Mouse (Mus musculus): ENCODE measurements around the gene Rpl24. TPM values are rescaled to one million over a fixed set of nuclear protein-coding genes. Genes with fewer than 3 reads are reported as not detected.

Gene Rpl24
- polyA plus RNA-seq (2014; fragmentation: Illumina TruSeq; extraction: RNeasy Lipid Tissue Mini Kit (QIAGEN cat#74804); ENCODE audit: low replicate concordance) = 291 TPM

GRCm38 (mm10) chr16:55966212-55966871 lies at the start of gene Rpl24:
Gene Rpl24 (plus strand): TSS chr16:55966275.

GRCm38 (mm10) chr16:55934453-55935037 lies 31.5 kb upstream of the Rpl24 start, which contains the start of gene Cep97:
Gene Cep97 (minus strand): TSS chr16:55934855.

GRCm38 (mm10) chr16:55973431-55974255 lies 7.6 kb downstream of the Rpl24 start, which contains the start of gene Zbtb11:
Gene Zbtb11 (plus strand): TSS chr16:55973883.

Other genes with a start within 250 kb of the Rpl24 start
- gene Nfkbiz, start 127.4 kb upstream of the Rpl24 start, polyA plus RNA-seq (2014; fragmentation: Illumina TruSeq; extraction: RNeasy Lipid Tissue Mini Kit (QIAGEN cat#74804); ENCODE audit: low replicate concordance) = 75.0 TPM
- gene Nxpe3, start 71.0 kb upstream of the Rpl24 start, polyA plus RNA-seq (2014; fragmentation: Illumina TruSeq; extraction: RNeasy Lipid Tissue Mini Kit (QIAGEN cat#74804); ENCODE audit: low replicate concordance) = 0.82 TPM
- 4.3 TPM for gene Cep97, start 31.4 kb upstream of the Rpl24 start, polyA plus RNA-seq (2014; fragmentation: Illumina TruSeq; extraction: RNeasy Lipid Tissue Mini Kit (QIAGEN cat#74804); ENCODE audit: low replicate concordance)
- 34.0 TPM for gene Zbtb11, start 7.6 kb downstream of the Rpl24 start, polyA plus RNA-seq (2014; fragmentation: Illumina TruSeq; extraction: RNeasy Lipid Tissue Mini Kit (QIAGEN cat#74804); ENCODE audit: low replicate concordance)
- gene Pcnp, start 63.5 kb downstream of the Rpl24 start, polyA plus RNA-seq (2014; fragmentation: Illumina TruSeq; extraction: RNeasy Lipid Tissue Mini Kit (QIAGEN cat#74804); ENCODE audit: low replicate concordance) = 304 TPM
- gene Trmt10c, start 71.5 kb downstream of the Rpl24 start, polyA plus RNA-seq (2014; fragmentation: Illumina TruSeq; extraction: RNeasy Lipid Tissue Mini Kit (QIAGEN cat#74804); ENCODE audit: low replicate concordance) = 46.0 TPM
- gene Senp7, start 82.1 kb downstream of the Rpl24 start, polyA plus RNA-seq (2014; fragmentation: Illumina TruSeq; extraction: RNeasy Lipid Tissue Mini Kit (QIAGEN cat#74804); ENCODE audit: low replicate concordance) = 33.7 TPM
- 3.8 TPM for gene Impg2, start 238.0 kb downstream of the Rpl24 start, polyA plus RNA-seq (2014; fragmentation: Illumina TruSeq; extraction: RNeasy Lipid Tissue Mini Kit (QIAGEN cat#74804); ENCODE audit: low replicate concordance)

Measured in small intestine, adult 10 weeks (tissue).